23 mouse cellular contexts compared by ENCODE assay signal in genomic region chr9:85442761-85443505, GRCm38 (mm10).
DNase-seq lines count a peak whose midpoint lies in the region; ATAC-seq and TF ChIP-seq lines count a peak whose summit lies in the region.
"Had no signal": no experiment of that assay in that cellular context is flagged by ENCODE, and none has a peak within 500 bp of the region (broad histone marks: within the 10 kb centered on the region; RNA-seq: fewer than 3 reads in every experiment).

No protein-coding gene starts in this region.

- no peaks in the 10 kb centered on the region for H3K36me3 ChIP-seq in forebrain, embryonic 16.5 days (ENCODE audit: control insufficient read depth, insufficient read depth)
- no peaks in the 10 kb centered on the region for H3K36me3 ChIP-seq in forebrain, postnatal 0 days (ENCODE audit: insufficient read depth)
- H3K36me3 ChIP-seq in intestine, embryonic 14.5 days (ENCODE audit: control insufficient read depth, insufficient read depth, low read length): no peaks in the 10 kb centered on the region
- no peaks in the 10 kb centered on the region for H3K36me3 ChIP-seq in intestine, postnatal 0 days (ENCODE audit: control insufficient read depth, insufficient read depth)
- no peaks in the 10 kb centered on the region for H3K36me3 ChIP-seq in intestine, embryonic 15.5 days
- no peaks in the 10 kb centered on the region for H3K36me3 ChIP-seq in kidney, adult 2 months (ENCODE audit: control insufficient read depth, insufficient read depth, low read length)
- H3K36me3 ChIP-seq: embryonic facial prominence, embryonic 13.5 days; G1E; limb, embryonic 13.5 days; liver, embryonic 12.5 days; neural tube, embryonic 15.5 days had no signal

- no peak overlapping the region for H3K4me2 ChIP-seq in forebrain, embryonic 16.5 days (ENCODE audit: low read length)
- no peak overlapping the region for H3K4me2 ChIP-seq in forebrain, postnatal 0 days (ENCODE audit: low read depth)
- no peak overlapping the region for H3K4me2 ChIP-seq in intestine, embryonic 14.5 days (ENCODE audit: low read length)
- no peak overlapping the region for H3K4me2 ChIP-seq in intestine, postnatal 0 days (replicated peaks; ENCODE audit: low read depth)
- H3K4me2 ChIP-seq in intestine, embryonic 15.5 days (replicated peaks): no peak overlapping the region
- H3K4me2 ChIP-seq: embryonic facial prominence, embryonic 13.5 days; limb, embryonic 13.5 days; liver, embryonic 12.5 days; neural tube, embryonic 15.5 days had no signal

- ATAC-seq in forebrain, embryonic 16.5 days: peak; percentile 61
- no peak for ATAC-seq in forebrain, postnatal 0 days
- peak; percentile 50; the same call in 1 of the 2 replicates for ATAC-seq in intestine, embryonic 14.5 days (replicated peaks; ENCODE audit: low FRiP score, low TSS enrichment, low read depth)
- ATAC-seq in intestine, postnatal 0 days: no peak
- peak; percentile 39 for ATAC-seq in intestine, embryonic 15.5 days
- ATAC-seq: liver, embryonic 12.5 days had no signal

- H3K27me3 ChIP-seq in forebrain, embryonic 16.5 days (replicated peaks; ENCODE audit: control insufficient read depth, insufficient read depth, low read length): no peaks in the 10 kb centered on the region
- H3K27me3 ChIP-seq in forebrain, postnatal 0 days (ENCODE audit: insufficient read depth, low read length): no peaks in the 10 kb centered on the region
- no peaks in the 10 kb centered on the region for H3K27me3 ChIP-seq in intestine, embryonic 14.5 days (replicated peaks; ENCODE audit: control insufficient read depth, insufficient read depth, low read length)
- H3K27me3 ChIP-seq in intestine, postnatal 0 days (replicated peaks; ENCODE audit: control insufficient read depth, insufficient read depth, low read length): no peaks in the 10 kb centered on the region
- no peaks in the 10 kb centered on the region for H3K27me3 ChIP-seq in intestine, embryonic 15.5 days (replicated peaks)
- H3K27me3 ChIP-seq in kidney, adult 2 months (replicated peaks; ENCODE audit: control insufficient read depth, insufficient read depth, low read length): no peaks in the 10 kb centered on the region
- H3K27me3 ChIP-seq: CH12.LX; embryonic facial prominence, embryonic 13.5 days; limb, embryonic 13.5 days; liver, embryonic 12.5 days; neural tube, embryonic 15.5 days had no signal

- no peak for TF ChIP-seq POLR2A in kidney, adult 2 months (IDR thresholded peaks at IDR 0.05; ENCODE audit: low read depth, low read length)

- no peak overlapping the region for H3K4me3 ChIP-seq in forebrain, embryonic 16.5 days (replicated peaks; ENCODE audit: low read length)
- H3K4me3 ChIP-seq in forebrain, postnatal 0 days (ENCODE audit: low read depth, low read length): no peak overlapping the region
- H3K4me3 ChIP-seq in intestine, embryonic 14.5 days (ENCODE audit: low read depth, low read length): no peak overlapping the region
- no peak overlapping the region for H3K4me3 ChIP-seq in intestine, postnatal 0 days (ENCODE audit: low read depth, low read length)
- no peak overlapping the region for H3K4me3 ChIP-seq in intestine, embryonic 15.5 days (replicated peaks)
- H3K4me3 ChIP-seq in kidney, adult 2 months (ENCODE audit: insufficient read depth, low read depth, low read length): no peak overlapping the region
- H3K4me3 ChIP-seq: embryonic facial prominence, embryonic 13.5 days; layer of hippocampus, adult 2 months; limb, embryonic 13.5 days; liver, embryonic 12.5 days; neural tube, embryonic 15.5 days had no signal

- no peak overlapping the region for H3K9ac ChIP-seq in forebrain, embryonic 16.5 days (replicated peaks; ENCODE audit: low read depth, low read length)
- H3K9ac ChIP-seq in forebrain, postnatal 0 days: no peak overlapping the region
- H3K9ac ChIP-seq in intestine, embryonic 14.5 days (ENCODE audit: low read length): no peak overlapping the region
- H3K9ac ChIP-seq in intestine, postnatal 0 days (ENCODE audit: low read depth, low read length): no peak overlapping the region
- H3K9ac ChIP-seq in intestine, embryonic 15.5 days: no peak overlapping the region
- H3K9ac ChIP-seq: embryonic facial prominence, embryonic 13.5 days; limb, embryonic 13.5 days; liver, embryonic 12.5 days; neural tube, embryonic 15.5 days had no signal

- no peak overlapping the region for H3K27ac ChIP-seq in forebrain, embryonic 16.5 days (ENCODE audit: low read length)
- H3K27ac ChIP-seq in forebrain, postnatal 0 days (ENCODE audit: low read depth, low read length): no peak overlapping the region
- no peak overlapping the region for H3K27ac ChIP-seq in intestine, embryonic 14.5 days (ENCODE audit: low read depth)
- no peak overlapping the region for H3K27ac ChIP-seq in intestine, postnatal 0 days (ENCODE audit: low read depth, low read length)
- no peak overlapping the region for H3K27ac ChIP-seq in intestine, embryonic 15.5 days
- H3K27ac ChIP-seq in kidney, adult 2 months (ENCODE audit: insufficient read depth, low read depth, low read length): no peak overlapping the region
- H3K27ac ChIP-seq: embryonic facial prominence, embryonic 13.5 days; layer of hippocampus, adult 2 months; limb, embryonic 13.5 days; liver, embryonic 12.5 days; neural tube, embryonic 15.5 days had no signal

- 64% methylated on average over 4 of the region's 4 CpGs for WGBS in forebrain, embryonic 16.5 days
- 50% methylated on average over 4 of the region's 4 CpGs for WGBS in forebrain, postnatal 0 days
- 62% methylated on average over 4 of the region's 4 CpGs for WGBS in intestine, embryonic 14.5 days
- WGBS in intestine, postnatal 0 days: 53% methylated on average over 4 of the region's 4 CpGs
- WGBS in intestine, embryonic 15.5 days: 52% methylated on average over 4 of the region's 4 CpGs
- WGBS in kidney, adult 2 months: 68% methylated on average over 4 of the region's 4 CpGs

- no peaks in the 10 kb centered on the region for H3K4me1 ChIP-seq in forebrain, embryonic 16.5 days (replicated peaks; ENCODE audit: control insufficient read depth, insufficient read depth, low read length)
- H3K4me1 ChIP-seq in forebrain, postnatal 0 days (ENCODE audit: insufficient read depth): no peaks in the 10 kb centered on the region
- H3K4me1 ChIP-seq in intestine, embryonic 14.5 days (replicated peaks; ENCODE audit: control insufficient read depth, insufficient read depth, low read length): no peaks in the 10 kb centered on the region
- H3K4me1 ChIP-seq in intestine, postnatal 0 days (replicated peaks; ENCODE audit: control insufficient read depth, insufficient read depth, low read length): peaks cover 5% of the 10 kb centered on the region; the same call in 1 of the 2 replicates
- no peaks in the 10 kb centered on the region for H3K4me1 ChIP-seq in intestine, embryonic 15.5 days (replicated peaks)
- no peaks in the 10 kb centered on the region for H3K4me1 ChIP-seq in kidney, adult 2 months (ENCODE audit: control insufficient read depth, insufficient read depth, low read length)
- H3K4me1 ChIP-seq: embryonic facial prominence, embryonic 13.5 days; liver, embryonic 12.5 days; neural tube, embryonic 15.5 days had no signal

- H3K9me3 ChIP-seq in forebrain, embryonic 16.5 days (ENCODE audit: control insufficient read depth, low read length): no peaks in the 10 kb centered on the region
- no peaks in the 10 kb centered on the region for H3K9me3 ChIP-seq in forebrain, postnatal 0 days (ENCODE audit: low read length)
- H3K9me3 ChIP-seq in intestine, embryonic 14.5 days (ENCODE audit: control insufficient read depth, low read length): no peaks in the 10 kb centered on the region
- no peaks in the 10 kb centered on the region for H3K9me3 ChIP-seq in intestine, postnatal 0 days (ENCODE audit: control insufficient read depth)
- no peaks in the 10 kb centered on the region for H3K9me3 ChIP-seq in intestine, embryonic 15.5 days
- H3K9me3 ChIP-seq: embryonic facial prominence, embryonic 13.5 days; G1E; limb, embryonic 13.5 days; liver, embryonic 12.5 days; neural tube, embryonic 15.5 days had no signal

- TF ChIP-seq CTCF in forebrain, postnatal 0 days (IDR thresholded peaks at IDR 0.05; ENCODE audit: low read depth): no peak
- no peak for TF ChIP-seq CTCF in intestine, postnatal 0 days (IDR thresholded peaks at IDR 0.05; ENCODE audit: low read depth)
- no peak for TF ChIP-seq CTCF in kidney, adult 2 months (conservative IDR thresholded peaks at IDR 0.05; ENCODE audit: insufficient read depth, insufficient read length, low read depth, low read length)

- no peak for DNase-seq in forebrain, postnatal 0 days
- no peak for DNase-seq in intestine, embryonic 14.5 days (ENCODE audit: low spot score)
- peak; percentile 64 for DNase-seq in retina, embryonic 14.5 days (ENCODE audit: low spot score)
- no peak for DNase-seq in kidney, adult 2 months
- DNase-seq: B cell, adult 2 months; cerebellum, adult 2 months; cerebellum, postnatal 25 days; gastrocnemius, postnatal 14 days; heart, adult 11 months; heart, postnatal 36 days; kidney, postnatal 25 days; lung, adult 18-20 months; lung, postnatal 10 days had no signal

Comparison
In these comparisons a context has a peak if more than half of its experiments do, and no peak if none do; other contexts are left out.
1. ATAC-seq: peak in forebrain, embryonic 16.5 days (single experiment), intestine, embryonic 14.5 days (single experiment) and intestine, embryonic 15.5 days (single experiment); none in forebrain, postnatal 0 days (single experiment) and intestine, postnatal 0 days (single experiment).